Mouse (Mus musculus) embryonic facial prominence, embryonic 15.5 days (tissue): ENCODE results near the gene Synrg. TPM values are rescaled to one million over a fixed set of nuclear protein-coding genes. Genes with fewer than 3 reads are reported as not detected.
A peak's percentile ranks its signal among the peaks of the same experiment; 100 is the strongest.

ENCODE experiments used
- ATAC-seq: fragments of 200-750 bp; cut with Nextera tagmentation; 2 replicates; pipeline ENCODE4 v1.8.0; 2017; ENCODE audit warnings: low read depth, moderate TSS enrichment; ENCODE audit not compliant: insufficient number of reproducible peaks, low FRiP score, low TSS enrichment
- H3K27ac ChIP-seq: fragments of 300-500 bp; sonication (generic); replicated peaks from 2 replicates; pipeline ENCODE4 v1.5.1; 2015; ENCODE audit warnings: mild to moderate bottlenecking, inconsistent platforms
- H3K27me3 ChIP-seq: fragments of 300-500 bp; sonication (generic); 2 replicates; pipeline ENCODE4 v1.6.1; 2015; ENCODE audit warnings: inconsistent platforms
- H3K36me3 ChIP-seq: fragments of 300-500 bp; sonication (generic); 2 replicates; pipeline ENCODE4 v1.6.1; 2015; ENCODE audit warnings: mild to moderate bottlenecking, inconsistent platforms
- H3K4me1 ChIP-seq: fragments of 300-500 bp; sonication (generic); 2 replicates; pipeline ENCODE4 v1.6.1; 2015; ENCODE audit warnings: inconsistent platforms
- H3K4me2 ChIP-seq: fragments of 300-500 bp; sonication (generic); replicated peaks from 2 replicates; pipeline ENCODE4 v1.6.1; 2015; ENCODE audit warnings: mild to moderate bottlenecking, inconsistent platforms
- H3K4me3 ChIP-seq: fragments of 300-500 bp; sonication (generic); replicated peaks from 2 replicates; pipeline ENCODE4 v1.5.1; 2015; ENCODE audit warnings: mild to moderate bottlenecking, inconsistent platforms
- H3K9ac ChIP-seq: fragments of 300-500 bp; sonication (generic); 2 replicates; pipeline ENCODE4 v1.6.1; 2015; ENCODE audit warnings: inconsistent platforms
- H3K9me3 ChIP-seq: fragments of 300-500 bp; sonication (generic); replicated peaks from 2 replicates; pipeline ENCODE4 v1.6.1; 2016; ENCODE audit warnings: inconsistent platforms
- WGBS: fragments of 180-500 bp; shearing (Covaris S2); methylation state at CpG from one replicate; pipeline ENCODE4 v1.1.7; 2015; 5-methylcytosine and 5-hydroxymethylcytosine counted together
- polyA plus RNA-seq: library from polyadenylated mRNA; unstranded; fragments of >200 nt; fragmentation: Nextera tagmentation; extraction: Ambion mirVana; gene quantifications from 2 replicates; pipeline ENCODE4 v1.2.1, GENCODE M21; 2015

Synrg gene
- polyA plus RNA-seq, 1 experiment from 2014 or later, result 11.3 TPM

DNA sequence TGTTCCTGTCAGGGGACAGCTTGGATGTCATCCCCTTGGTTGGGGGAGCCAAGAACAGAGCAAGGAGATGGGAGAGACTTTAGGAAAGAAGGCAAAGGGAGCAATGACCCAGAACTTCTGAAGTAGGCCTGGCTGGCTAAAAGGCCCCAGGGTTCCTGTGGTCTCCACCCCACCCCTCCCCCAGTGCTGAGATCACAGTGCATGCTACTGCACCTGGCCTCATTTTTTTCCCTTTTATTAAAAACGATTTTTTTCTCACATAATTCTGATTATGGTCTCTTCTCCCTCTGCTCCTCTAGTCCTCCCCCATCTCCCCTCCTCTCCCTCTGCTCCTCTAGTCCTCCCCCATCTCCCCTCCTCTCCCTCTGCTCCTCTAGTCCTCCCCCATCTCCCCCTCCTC lies 80.8 kb downstream of the Synrg start:
- WGBS, result 37% methylated on average over 1 of the region's 1 CpGs
- H3K4me3 ChIP-seq, result no peak overlapping the region
- peaks cover 29% of the 10 kb centered on the region for H3K4me1 ChIP-seq
- H3K4me2 ChIP-seq, result no peak overlapping the region
- no peak overlapping the region for H3K27ac ChIP-seq
- H3K36me3 ChIP-seq, result peaks cover 17% of the 10 kb centered on the region
- H3K27me3 ChIP-seq, result no peaks in the 10 kb centered on the region
- no peaks in the 10 kb centered on the region for H3K9me3 ChIP-seq
- no peak overlapping the region for H3K9ac ChIP-seq
- no peak for ATAC-seq

DNA sequence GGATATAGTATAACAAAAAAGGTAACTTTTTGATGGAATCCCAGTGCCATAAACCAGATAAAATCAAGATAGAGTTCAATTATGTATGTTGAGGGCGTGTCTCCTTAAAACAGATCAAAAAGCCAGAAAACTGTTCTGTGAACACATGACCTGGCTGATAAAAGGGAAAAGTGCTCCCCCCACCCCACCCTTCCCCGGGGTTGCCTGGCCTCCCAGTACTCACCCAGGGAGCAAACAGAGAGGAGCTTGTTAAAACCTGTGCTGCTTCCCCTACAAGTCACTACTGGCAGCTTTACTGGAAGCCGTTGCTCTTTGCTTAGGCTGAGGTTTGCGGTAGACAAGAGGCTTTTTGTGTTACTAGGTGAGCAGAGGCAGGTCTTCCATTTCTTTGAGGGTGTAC lies 83.0 kb downstream of the Synrg start:
- 40% methylated on average over 4 of the region's 4 CpGs for WGBS
- peak overlapping the region; percentile 65; the same call in 1 of the 2 replicates for H3K27ac ChIP-seq
- no peaks in the 10 kb centered on the region for H3K27me3 ChIP-seq
- no peak overlapping the region for H3K4me3 ChIP-seq
- H3K9me3 ChIP-seq, result no peaks in the 10 kb centered on the region
- H3K4me2 ChIP-seq, result no peak overlapping the region
- H3K9ac ChIP-seq, result no peak overlapping the region
- no peaks in the 10 kb centered on the region for H3K36me3 ChIP-seq
- peaks cover 29% of the 10 kb centered on the region for H3K4me1 ChIP-seq
- peak; percentile 21; the same call in 1 of the 2 replicates for ATAC-seq

DNA sequence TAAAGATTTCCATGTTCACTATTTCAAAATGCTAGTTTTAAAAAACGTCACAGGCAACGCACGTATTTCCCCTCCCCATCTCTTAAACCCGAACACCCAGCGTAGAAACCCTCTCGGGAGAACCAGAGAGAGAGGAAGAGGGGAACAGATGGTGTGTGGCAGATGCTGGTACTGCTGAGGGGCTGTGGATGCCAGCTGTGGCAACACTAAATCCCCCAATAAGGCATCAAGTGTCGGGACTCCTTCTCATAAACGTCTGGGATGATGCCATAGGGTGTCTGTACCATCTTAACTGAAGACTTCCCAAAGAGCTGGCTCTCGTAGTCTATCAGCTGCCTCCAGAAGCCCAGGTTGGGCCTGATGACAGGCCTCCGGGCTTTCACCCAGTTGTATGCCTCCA lies 84.2 kb downstream of the Synrg start:
- H3K9me3 ChIP-seq, result no peaks in the 10 kb centered on the region
- H3K4me1 ChIP-seq, result peaks cover 20% of the 10 kb centered on the region
- WGBS, result 61% methylated on average over 10 of the region's 10 CpGs
- no peak overlapping the region for H3K4me2 ChIP-seq
- no peaks in the 10 kb centered on the region for H3K36me3 ChIP-seq
- H3K27ac ChIP-seq, result peak overlapping the region; percentile 61; the same call in 1 of the 2 replicates
- H3K4me3 ChIP-seq, result no peak overlapping the region
- ATAC-seq, result no peak
- no peaks in the 10 kb centered on the region for H3K27me3 ChIP-seq
- no peak overlapping the region for H3K9ac ChIP-seq

DNA sequence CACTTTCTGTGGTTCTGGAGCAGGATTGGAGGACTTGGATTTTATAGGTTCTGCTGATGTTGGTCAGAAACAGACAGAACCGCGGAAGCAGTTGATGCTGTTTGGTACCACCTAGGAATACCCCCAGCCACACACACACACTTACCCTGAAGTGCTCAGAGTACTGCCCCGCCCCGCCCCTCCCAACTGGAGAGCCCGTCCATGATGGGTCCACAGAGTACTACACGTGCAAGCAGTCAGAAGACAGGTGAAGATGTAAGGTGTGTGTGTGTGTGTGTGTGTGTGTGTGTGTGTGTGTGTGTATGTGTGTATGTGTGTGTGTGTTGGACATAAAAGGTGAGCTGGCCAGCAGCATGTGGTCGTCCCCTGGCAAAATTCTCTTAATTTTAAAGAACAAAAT lies 88.8 kb downstream of the Synrg start:
- Histone ChIP-seq H3K4me3 (no peak overlapping the region), H3K27me3 (no peaks in the 10 kb centered on the region), H3K36me3 (no peaks in the 10 kb centered on the region), H3K4me1 (peaks cover 19% of the 10 kb centered on the region; the same call in 1 of the 2 replicates), H3K9ac (no peak overlapping the region), H3K4me2 (no peak overlapping the region), H3K9me3 (no peaks in the 10 kb centered on the region), H3K27ac (no peak overlapping the region)
- ATAC-seq, result no peak
- 87% methylated on average over 7 of the region's 7 CpGs for WGBS

DNA sequence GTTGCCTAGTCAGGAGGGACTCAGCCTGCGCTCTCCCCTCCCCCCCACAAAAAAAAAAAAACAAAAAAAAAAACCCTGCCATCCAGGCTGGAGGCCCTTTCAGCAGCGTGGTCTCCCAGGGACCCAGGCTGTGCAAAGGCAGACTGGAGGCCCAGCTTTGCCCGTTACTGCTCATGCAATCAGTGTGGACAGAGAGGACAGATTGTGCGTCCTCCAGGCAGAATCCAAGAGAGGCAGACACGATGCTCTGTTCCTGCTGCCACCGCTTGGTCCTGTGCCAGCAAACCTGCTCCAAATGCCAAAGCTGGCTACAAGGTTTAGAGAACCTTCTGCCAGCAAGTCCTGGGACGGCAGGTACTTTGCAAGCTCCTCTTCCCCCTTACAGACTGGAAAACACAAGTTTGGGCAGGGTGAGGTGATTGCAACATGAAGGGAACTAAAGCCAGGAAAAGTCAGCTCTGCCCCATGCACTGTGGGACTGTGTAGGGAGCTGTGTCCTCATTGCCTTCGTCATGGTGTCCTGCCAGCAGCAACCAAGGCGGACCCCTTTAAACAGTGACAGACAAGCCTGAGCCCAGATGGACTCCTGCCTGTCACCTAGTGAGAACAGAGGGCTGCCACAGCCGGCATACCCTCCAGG lies 89.4 kb downstream of the Synrg start:
- Histone ChIP-seq H3K4me1 (peaks cover 13% of the 10 kb centered on the region; the same call in 1 of the 2 replicates), H3K36me3 (no peaks in the 10 kb centered on the region), H3K4me3 (no peak overlapping the region), H3K9ac (no peak overlapping the region), H3K27me3 (no peaks in the 10 kb centered on the region), H3K4me2 (no peak overlapping the region), H3K9me3 (no peaks in the 10 kb centered on the region), H3K27ac (0 out of 2 replicates have a peak overlapping the region, but pooled peaks have one; percentile 23)
- ATAC-seq, result 0 out of 2 replicates have a peak, but pooled peaks have one; percentile 37
- 49% methylated on average over 10 of the region's 10 CpGs for WGBS

DNA sequence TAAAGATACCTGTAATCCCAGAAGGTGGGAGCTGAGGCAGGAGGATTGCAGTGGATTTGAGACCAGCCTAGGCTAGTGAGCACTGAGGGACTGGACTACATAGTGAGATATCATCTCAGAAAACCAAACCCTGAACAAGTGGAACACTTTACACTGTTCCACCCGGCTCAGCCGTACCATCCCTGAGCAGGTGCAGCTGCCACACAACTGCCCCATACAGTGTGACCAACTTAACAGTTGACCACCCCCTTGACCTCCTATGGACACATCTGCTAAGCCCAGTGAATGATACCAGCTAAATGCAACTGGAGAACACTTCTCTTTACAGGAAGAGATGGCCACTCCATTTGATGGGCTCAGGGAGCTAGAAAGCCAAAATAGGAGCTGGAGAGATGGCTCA lies 93.2 kb downstream of the Synrg start:
- no peaks in the 10 kb centered on the region for H3K9me3 ChIP-seq
- no peak for ATAC-seq
- H3K4me3 ChIP-seq, result no peak overlapping the region
- no peak overlapping the region for H3K9ac ChIP-seq
- WGBS, result 83% methylated on average over 2 of the region's 2 CpGs
- no peaks in the 10 kb centered on the region for H3K36me3 ChIP-seq
- H3K27ac ChIP-seq, result no peak overlapping the region
- peaks cover 8% of the 10 kb centered on the region; the same call in 1 of the 2 replicates for H3K4me1 ChIP-seq
- no peaks in the 10 kb centered on the region for H3K27me3 ChIP-seq
- H3K4me2 ChIP-seq, result no peak overlapping the region

DNA sequence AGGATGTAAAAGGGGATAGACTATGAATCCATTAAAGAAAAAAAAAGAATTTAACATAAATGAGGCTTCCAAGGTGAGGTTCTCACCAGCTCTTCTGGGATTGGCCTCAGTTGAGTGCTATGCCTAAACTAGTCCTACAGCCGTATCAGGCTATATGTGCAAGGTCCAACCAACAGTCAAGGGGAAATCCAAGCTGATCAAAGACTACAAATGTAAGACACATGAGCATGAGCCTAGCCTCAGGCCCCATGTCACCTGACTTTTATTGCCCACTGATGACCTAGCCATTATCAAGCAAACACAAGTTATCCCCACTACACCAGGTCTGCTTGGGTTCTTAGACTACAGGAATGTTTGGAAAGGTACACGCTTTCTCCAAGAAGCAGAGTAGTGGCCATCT lies 95.6 kb downstream of the Synrg start:
- no peaks in the 10 kb centered on the region for H3K27me3 ChIP-seq
- H3K4me3 ChIP-seq, result no peak overlapping the region
- H3K4me2 ChIP-seq, result no peak overlapping the region
- no peaks in the 10 kb centered on the region for H3K4me1 ChIP-seq
- WGBS, result 91% methylated on average over 2 of the region's 2 CpGs
- no peak for ATAC-seq
- no peak overlapping the region for H3K9ac ChIP-seq
- H3K9me3 ChIP-seq, result no peaks in the 10 kb centered on the region
- no peak overlapping the region for H3K27ac ChIP-seq
- no peaks in the 10 kb centered on the region for H3K36me3 ChIP-seq

DNA sequence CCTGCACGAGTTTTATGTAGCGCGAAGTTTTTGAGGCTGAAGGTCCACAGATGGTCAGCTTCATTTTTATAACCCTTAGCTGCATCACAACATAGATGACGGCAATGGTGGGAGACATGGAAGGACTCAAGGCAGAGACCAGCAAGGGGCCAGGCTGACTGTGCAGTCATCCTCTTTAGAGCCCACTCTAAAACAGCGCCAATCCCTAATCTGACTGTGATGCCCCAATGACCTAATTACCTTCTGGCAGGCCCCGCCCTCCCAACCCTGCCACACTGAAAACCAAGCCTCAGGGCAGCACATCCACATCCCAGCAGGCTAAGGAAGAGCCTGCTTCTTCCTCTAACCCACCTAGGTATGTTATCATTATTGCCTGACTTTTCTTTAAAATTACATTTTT lies 96.4 kb downstream of the Synrg start:
- no peak overlapping the region for H3K27ac ChIP-seq
- no peak overlapping the region for H3K4me3 ChIP-seq
- no peaks in the 10 kb centered on the region for H3K9me3 ChIP-seq
- no peaks in the 10 kb centered on the region for H3K27me3 ChIP-seq
- H3K4me1 ChIP-seq, result no peaks in the 10 kb centered on the region
- 87% methylated on average over 6 of the region's 6 CpGs for WGBS
- no peak overlapping the region for H3K9ac ChIP-seq
- no peaks in the 10 kb centered on the region for H3K36me3 ChIP-seq
- H3K4me2 ChIP-seq, result no peak overlapping the region
- no peak for ATAC-seq

DNA sequence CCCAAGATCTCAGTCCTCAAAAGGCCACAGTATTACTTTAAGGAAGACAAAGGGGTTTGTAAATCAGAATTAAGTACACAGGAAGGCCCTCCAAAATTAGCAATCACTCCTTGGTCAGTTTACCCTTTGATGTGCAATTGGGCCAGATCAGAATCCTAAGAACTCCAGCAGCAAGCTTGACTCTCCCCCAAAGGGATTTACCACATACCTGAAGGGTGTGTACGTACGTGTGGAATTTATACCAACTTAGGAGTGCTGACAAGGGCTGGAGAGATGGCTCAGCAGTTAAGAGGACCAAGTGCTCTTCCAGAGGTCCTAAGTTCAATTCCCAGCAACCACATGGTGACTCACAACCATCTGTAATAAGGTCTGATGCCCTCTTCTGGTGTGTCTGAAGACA lies 97.7 kb downstream of the Synrg start:
- Histone ChIP-seq H3K4me1 (peaks cover 9% of the 10 kb centered on the region), H3K4me3 (no peak overlapping the region), H3K36me3 (no peaks in the 10 kb centered on the region), H3K4me2 (no peak overlapping the region), H3K27me3 (peaks cover 6% of the 10 kb centered on the region; the same call in 1 of the 2 replicates), H3K9me3 (no peaks in the 10 kb centered on the region), H3K9ac (no peak overlapping the region), H3K27ac (no peak overlapping the region)
- WGBS, result 57% methylated on average over 2 of the region's 2 CpGs
- no peak for ATAC-seq

DNA sequence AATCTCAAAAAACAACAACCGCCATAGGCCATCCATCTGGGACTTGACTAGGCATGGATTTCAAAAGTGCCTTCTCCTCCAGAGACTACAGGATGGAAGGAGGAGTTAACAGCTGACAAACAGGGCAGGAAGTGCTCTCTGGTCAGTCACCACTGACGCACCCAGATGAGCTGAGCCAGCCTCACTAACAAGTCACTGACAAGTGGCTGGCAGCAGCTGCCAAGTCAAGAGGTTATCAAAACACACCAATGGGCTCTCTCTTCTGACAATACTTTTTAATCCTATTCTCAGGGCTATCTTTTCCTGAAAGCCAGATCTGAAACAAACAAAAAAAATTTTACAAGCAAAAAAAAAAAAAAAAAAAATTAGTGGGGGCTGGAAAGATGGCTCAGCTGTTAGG lies 98.6 kb downstream of the Synrg start:
- Histone ChIP-seq H3K4me2 (no peak overlapping the region), H3K4me3 (no peak overlapping the region), H3K4me1 (peaks cover 18% of the 10 kb centered on the region), H3K9ac (no peak overlapping the region), H3K9me3 (no peaks in the 10 kb centered on the region), H3K36me3 (no peaks in the 10 kb centered on the region), H3K27ac (no peak overlapping the region), H3K27me3 (peaks cover 6% of the 10 kb centered on the region; the same call in 1 of the 2 replicates)
- ATAC-seq, result no peak
- WGBS, result 51% methylated on average over 2 of the region's 2 CpGs

DNA sequence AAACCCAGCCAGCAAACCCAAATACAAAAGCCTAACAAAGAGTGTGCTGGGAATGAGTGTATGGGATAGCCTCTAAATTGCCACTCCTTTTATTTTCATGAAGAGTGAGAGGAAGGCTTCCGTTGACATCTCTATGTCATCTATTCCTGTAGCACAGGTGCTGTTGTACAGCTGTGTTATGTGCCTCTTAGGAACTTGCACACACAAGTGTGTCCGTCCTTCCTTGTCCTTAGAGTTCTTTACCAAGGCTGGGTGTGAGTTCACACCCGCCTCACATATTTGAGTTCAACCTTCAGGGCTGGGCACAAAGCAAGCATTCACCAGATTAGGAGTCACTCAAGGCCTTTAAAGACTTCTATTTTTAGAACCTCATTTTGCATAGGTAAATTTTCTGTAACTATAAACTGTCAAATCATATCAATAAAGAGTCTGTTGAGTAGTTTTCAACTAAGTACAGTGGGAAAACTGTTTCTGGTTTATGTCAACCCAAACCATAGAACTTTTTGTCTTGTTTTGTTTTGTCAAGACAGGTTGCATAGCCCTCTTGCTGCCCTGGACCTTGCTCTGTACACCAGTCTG lies 99.5 kb downstream of the Synrg start:
- Histone ChIP-seq H3K27me3 (peaks cover 6% of the 10 kb centered on the region; the same call in 1 of the 2 replicates), H3K9ac (no peak overlapping the region), H3K36me3 (no peaks in the 10 kb centered on the region), H3K4me3 (no peak overlapping the region), H3K4me2 (no peak overlapping the region), H3K4me1 (peaks cover 22% of the 10 kb centered on the region), H3K9me3 (no peaks in the 10 kb centered on the region), H3K27ac (no peak overlapping the region)
- WGBS, result 77% methylated on average over 3 of the region's 3 CpGs
- ATAC-seq, result no peak

DNA sequence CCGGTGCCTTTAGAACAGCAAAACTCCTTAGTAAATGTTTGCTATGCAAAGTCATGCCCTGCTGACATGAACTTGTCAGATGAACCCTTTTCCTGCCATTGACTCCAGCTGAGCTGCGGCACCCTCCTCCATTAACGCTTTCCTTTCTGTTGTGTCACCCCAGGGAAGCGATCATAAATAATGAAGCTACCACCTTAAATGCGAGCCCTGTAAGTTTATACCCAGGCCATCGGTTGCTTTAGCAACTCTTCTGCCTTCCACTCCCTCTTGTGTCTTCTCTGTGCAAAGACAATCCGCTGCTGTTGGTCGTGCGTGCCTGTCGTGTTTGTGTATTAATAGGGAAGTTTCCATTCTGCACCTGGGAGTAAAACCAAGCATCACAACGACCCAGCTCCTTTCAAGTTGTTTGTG lies 101.8 kb downstream of the Synrg start:
- no peak overlapping the region; the same call in 1 of the 2 replicates for H3K4me3 ChIP-seq
- peaks cover 11% of the 10 kb centered on the region for H3K27me3 ChIP-seq
- H3K9ac ChIP-seq, result no peak overlapping the region
- no peaks in the 10 kb centered on the region for H3K36me3 ChIP-seq
- H3K4me2 ChIP-seq, result no peak overlapping the region; the same call in 1 of the 2 replicates
- 5% methylated on average over 11 of the region's 11 CpGs for WGBS
- H3K9me3 ChIP-seq, result no peaks in the 10 kb centered on the region
- peaks cover 29% of the 10 kb centered on the region for H3K4me1 ChIP-seq
- no peak for ATAC-seq
- no peak overlapping the region for H3K27ac ChIP-seq
